Mouse (Mus musculus) ES-E14 (cell line): ENCODE data around the gene Pxmp4.

ENCODE experiments used
- CHD2 ChIP-seq: IDR thresholded peaks from 2 replicates; pipeline ENCODE4 v1.6.1; 2014; ENCODE audit warnings: mild to moderate bottlenecking, low read depth, low read length, inconsistent platforms
- HCFC1 ChIP-seq: IDR thresholded peaks from 2 replicates; pipeline ENCODE4 v1.6.1; 2012; ENCODE audit warnings: low read length, inconsistent platforms, borderline replicate concordance; ENCODE audit not compliant: insufficient read depth
- ZC3H11A ChIP-seq: IDR thresholded peaks from 2 replicates; pipeline ENCODE4 v1.6.1; 2012; ENCODE audit warnings: low read depth, mild to moderate bottlenecking, inconsistent platforms, low read length, borderline replicate concordance
- ZNF384 ChIP-seq: IDR thresholded peaks from 2 replicates; pipeline ENCODE4 v1.6.1; 2012; ENCODE audit warnings: low read depth, low read length, inconsistent platforms

DNA sequence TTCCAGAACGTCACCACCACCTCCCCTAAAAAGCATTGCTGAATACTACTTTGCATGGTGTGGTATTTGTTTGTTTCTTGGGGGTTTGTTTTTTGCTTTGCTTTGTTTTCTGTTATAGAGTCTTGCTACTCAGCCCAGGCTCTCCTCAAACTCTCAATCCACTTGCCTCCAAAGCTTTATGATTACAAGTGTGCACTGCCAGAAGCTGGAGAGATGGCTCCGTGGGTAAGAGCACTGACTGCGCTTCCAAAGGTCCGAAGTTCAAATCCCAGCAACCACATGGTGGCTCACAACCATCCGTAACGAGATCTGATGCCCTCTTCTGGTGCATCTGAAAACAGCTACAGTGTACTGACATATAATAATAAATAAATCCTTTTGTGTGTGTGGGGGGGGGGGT is 2.9 kb downstream of the Pxmp4 start:
- TF ChIP-seq ZNF384, result no peak
- no peak for TF ChIP-seq ZC3H11A
- no peak for TF ChIP-seq CHD2
- no peak for TF ChIP-seq HCFC1
